Mouse (Mus musculus) intestine, embryonic 15.5 days (tissue): ENCODE results near the gene Usf1. TPM values are rescaled to one million over a fixed set of nuclear protein-coding genes. Genes with fewer than 3 reads are reported as not detected.

ENCODE experiments used
- ATAC-seq: fragments of 200-750 bp; cut with Nextera tagmentation; 2 replicates; pipeline ENCODE4 v1.8.0; 2017; ENCODE audit warnings: moderate TSS enrichment, moderate library complexity
- H3K27ac ChIP-seq: fragments of 300-500 bp; sonication (generic); 2 replicates; pipeline ENCODE4 v1.5.1; 2015; ENCODE audit warnings: mild to moderate bottlenecking, inconsistent platforms
- H3K27me3 ChIP-seq: fragments of 300-500 bp; sonication (generic); replicated peaks from 2 replicates; pipeline ENCODE4 v1.6.1; 2015; ENCODE audit warnings: inconsistent platforms
- H3K36me3 ChIP-seq: fragments of 300-500 bp; sonication (generic); 2 replicates; pipeline ENCODE4 v1.6.1; 2015; ENCODE audit warnings: inconsistent platforms
- H3K4me1 ChIP-seq: fragments of 300-500 bp; sonication (generic); replicated peaks from 2 replicates; pipeline ENCODE4 v1.6.1; 2015; ENCODE audit warnings: inconsistent platforms
- H3K4me2 ChIP-seq: fragments of 300-500 bp; sonication (generic); replicated peaks from 2 replicates; pipeline ENCODE4 v1.6.1; 2015; ENCODE audit warnings: mild to moderate bottlenecking, inconsistent platforms
- H3K4me3 ChIP-seq: fragments of 300-500 bp; sonication (generic); replicated peaks from 2 replicates; pipeline ENCODE4 v1.5.1; 2015; ENCODE audit warnings: inconsistent platforms
- H3K9ac ChIP-seq: fragments of 300-500 bp; sonication (generic); 2 replicates; pipeline ENCODE4 v1.6.1; 2015; ENCODE audit warnings: inconsistent platforms
- H3K9me3 ChIP-seq: fragments of 300-500 bp; sonication (generic); 2 replicates; pipeline ENCODE4 v1.6.1; 2016; ENCODE audit warnings: inconsistent platforms
- WGBS: fragments of 180-500 bp; shearing (Covaris S2); methylation state at CpG from one replicate; pipeline ENCODE4 v1.1.7; 2015; 5-methylcytosine and 5-hydroxymethylcytosine counted together
- polyA plus RNA-seq: library from polyadenylated mRNA; unstranded; fragments of >200 nt; fragmentation: Nextera tagmentation; extraction: Ambion mirVana; gene quantifications from 2 replicates; pipeline ENCODE4 v1.2.1, GENCODE M21; 2015

The Usf1 gene
- 62.1 and 62.5 TPM in 2 replicates for polyA plus RNA-seq

- Histone ChIP-seq H3K27me3 (0 out of 2 replicates have a peak, but pooled peaks cover 4% of the 10 kb centered on the region), H3K9ac (peak within 1 kb of the TSS; percentile 93), H3K4me2 (peak within 1 kb of the TSS; percentile 53), H3K9me3 (no peaks in the 10 kb centered on the region), H3K4me3 (peak within 1 kb of the TSS; percentile 98), H3K36me3 (0 out of 2 replicates have a peak, but pooled peaks cover 9% of the 10 kb centered on the region), H3K4me1 (0 out of 2 replicates have a peak, but pooled peaks cover 12% of the 10 kb centered on the region), H3K27ac (peak within 1 kb of the TSS; percentile 91)
- peak; percentile 97 for ATAC-seq
- WGBS = under 1% methylated on average over 36 of the region's 36 CpGs
These were observed at the start of gene Usf1 for GRCm38 (mm10) chr1:171410947-171411484. Usf1 (plus strand) TSS chr1:171411313.

GRCm38 (mm10) chr1:171365934-171366333 is 45.2 kb upstream of the Usf1 start:
- Histone ChIP-seq H3K27me3 (no peaks in the 10 kb centered on the region; the same call in 1 of the 2 replicates), H3K9me3 (no peaks in the 10 kb centered on the region), H3K4me2 (no peak overlapping the region), H3K9ac (no peak overlapping the region), H3K27ac (no peak overlapping the region), H3K4me1 (peaks cover 9% of the 10 kb centered on the region), H3K4me3 (no peak overlapping the region), H3K36me3 (no peaks in the 10 kb centered on the region)
- WGBS = 58% methylated on average over 7 of the region's 7 CpGs
- ATAC-seq = no peak

DNA sequence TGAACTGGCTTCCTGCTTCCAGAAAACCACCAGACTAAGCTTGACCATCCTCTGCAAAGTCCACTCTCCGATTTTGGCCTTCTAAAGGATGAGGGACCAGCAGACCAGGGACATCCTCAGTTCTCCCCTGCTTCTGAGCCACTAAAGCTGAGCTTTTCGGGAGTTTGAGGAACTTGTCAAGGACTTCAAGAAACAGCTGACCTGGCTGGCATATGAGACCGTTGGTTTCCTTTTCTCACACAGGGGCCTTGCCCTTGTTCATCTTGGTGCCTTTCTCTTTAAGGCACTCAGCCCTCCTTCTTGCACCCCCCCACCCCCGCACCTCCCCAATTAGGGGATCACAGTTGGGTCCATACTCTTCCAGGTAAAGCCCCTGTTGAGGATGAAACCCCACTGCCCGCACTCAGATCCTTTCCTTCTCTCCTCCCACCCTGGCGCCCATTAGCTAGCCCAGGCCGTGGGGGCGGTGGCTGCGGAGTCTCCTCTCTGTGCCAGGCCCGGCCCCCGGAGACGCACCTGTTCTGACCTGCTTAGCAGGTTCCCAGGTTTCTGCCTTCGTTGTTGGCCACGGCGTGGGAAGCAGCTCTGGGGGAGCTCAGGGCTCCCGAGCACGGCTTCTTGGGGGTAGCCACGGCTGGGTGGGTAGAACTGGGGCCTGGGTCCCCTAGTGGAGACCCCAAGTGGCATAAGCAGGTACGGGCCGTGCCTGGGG is 41.1 kb upstream of the Usf1 start, which contains the start of gene Nectin4:
Gene Nectin4, plus strand, starts transcription at position 255 of the 712 bp plus-strand sequence.
- Histone ChIP-seq H3K27me3 (no peaks in the 10 kb centered on the region; the same call in 1 of the 2 replicates), H3K4me2 (peak within 1 kb of the TSS; percentile 52), H3K9ac (no peak within 1 kb of the TSS; the same call in 1 of the 2 replicates), H3K36me3 (no peaks in the 10 kb centered on the region), H3K4me3 (peak within 1 kb of the TSS; percentile 22), H3K4me1 (0 out of 2 replicates have a peak, but pooled peaks cover 12% of the 10 kb centered on the region), H3K27ac (no peak within 1 kb of the TSS), H3K9me3 (no peaks in the 10 kb centered on the region)
- 35% methylated on average over 20 of the region's 20 CpGs for WGBS
- ATAC-seq = peak; percentile 84

GRCm38 (mm10) chr1:171372880-171373279 is 38.2 kb upstream of the Usf1 start:
- Histone ChIP-seq H3K4me3 (no peak overlapping the region), H3K9ac (no peak overlapping the region), H3K9me3 (no peaks in the 10 kb centered on the region), H3K4me1 (peaks cover 22% of the 10 kb centered on the region), H3K27ac (no peak overlapping the region), H3K36me3 (no peaks in the 10 kb centered on the region), H3K4me2 (peak overlapping the region; percentile 17; the same call in 1 of the 2 replicates), H3K27me3 (no peaks in the 10 kb centered on the region; the same call in 1 of the 2 replicates)
- ATAC-seq = no peak
- WGBS = 60% methylated on average over 3 of the region's 3 CpGs

GRCm38 (mm10) chr1:171373946-171374345 is 37.2 kb upstream of the Usf1 start:
- H3K4me3 ChIP-seq = no peak overlapping the region
- peaks cover 22% of the 10 kb centered on the region for H3K4me1 ChIP-seq
- H3K9ac ChIP-seq = no peak overlapping the region
- H3K9me3 ChIP-seq = no peaks in the 10 kb centered on the region
- 10% methylated on average over 4 of the region's 4 CpGs for WGBS
- H3K27me3 ChIP-seq = no peaks in the 10 kb centered on the region; the same call in 1 of the 2 replicates
- no peak for ATAC-seq
- no peaks in the 10 kb centered on the region for H3K36me3 ChIP-seq
- H3K4me2 ChIP-seq = peak overlapping the region; percentile 9; the same call in 1 of the 2 replicates
- H3K27ac ChIP-seq = no peak overlapping the region

DNA sequence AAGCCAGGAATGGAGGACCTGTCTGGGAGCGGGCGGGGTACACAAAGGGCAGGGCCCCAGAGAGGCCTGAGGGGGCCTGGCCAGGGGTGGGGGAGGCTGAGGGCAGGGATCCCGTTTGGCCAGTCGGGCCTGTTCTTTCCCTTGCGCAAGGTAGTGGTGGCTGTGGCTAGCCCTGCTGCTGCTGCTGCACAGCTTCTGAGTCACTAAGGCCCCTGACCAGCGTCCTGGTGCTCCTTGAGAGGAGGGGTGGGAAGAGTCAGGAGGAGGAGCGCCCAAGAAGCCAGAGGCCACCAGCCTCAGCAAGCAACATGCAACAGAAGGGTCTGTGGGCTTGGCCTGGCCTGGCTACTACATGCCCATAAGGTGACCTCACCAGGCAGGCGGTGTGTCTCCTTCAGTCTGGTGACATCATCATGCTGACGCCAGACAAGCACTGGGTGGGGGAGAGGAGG is 35.4 kb upstream of the Usf1 start:
- ATAC-seq = peak; percentile 87

GRCm38 (mm10) chr1:171378298-171378697 is 32.8 kb upstream of the Usf1 start:
- WGBS = 79% methylated on average over 6 of the region's 6 CpGs
- no peaks in the 10 kb centered on the region for H3K9me3 ChIP-seq
- no peak overlapping the region for H3K4me3 ChIP-seq
- no peak overlapping the region for H3K9ac ChIP-seq
- H3K27ac ChIP-seq = no peak overlapping the region
- H3K4me1 ChIP-seq = peaks cover 24% of the 10 kb centered on the region
- 0 out of 2 replicates have a peak, but pooled peaks cover 3% of the 10 kb centered on the region for H3K27me3 ChIP-seq
- no peak for ATAC-seq
- no peak overlapping the region for H3K4me2 ChIP-seq
- H3K36me3 ChIP-seq = no peaks in the 10 kb centered on the region

More for the DNA sequence above, 35.4 kb upstream of the Usf1 start:
- H3K4me3 ChIP-seq = no peak overlapping the region
- peak overlapping the region; percentile 30 for H3K4me2 ChIP-seq
- H3K27me3 ChIP-seq = 0 out of 2 replicates have a peak, but pooled peaks cover 3% of the 10 kb centered on the region
- H3K9ac ChIP-seq = no peak overlapping the region
- WGBS = 32% methylated on average over 9 of the region's 9 CpGs
- no peaks in the 10 kb centered on the region for H3K36me3 ChIP-seq
- peaks cover 28% of the 10 kb centered on the region for H3K4me1 ChIP-seq
- no peaks in the 10 kb centered on the region for H3K9me3 ChIP-seq
- no peak overlapping the region for H3K27ac ChIP-seq

- Histone ChIP-seq H3K9me3 (no peaks in the 10 kb centered on the region), H3K4me3 (peak overlapping the region; percentile 23), H3K9ac (no peak overlapping the region; the same call in 1 of the 2 replicates), H3K36me3 (no peaks in the 10 kb centered on the region), H3K27ac (no peak overlapping the region), H3K4me1 (peaks cover 22% of the 10 kb centered on the region), H3K27me3 (0 out of 2 replicates have a peak, but pooled peaks cover 3% of the 10 kb centered on the region), H3K4me2 (peak overlapping the region; percentile 61)
- 7% methylated on average over 31 of the region's 31 CpGs for WGBS
- ATAC-seq = peak; percentile 39
These were observed 31.0 kb upstream of the Usf1 start for GRCm38 (mm10) chr1:171379935-171380599.

DNA sequence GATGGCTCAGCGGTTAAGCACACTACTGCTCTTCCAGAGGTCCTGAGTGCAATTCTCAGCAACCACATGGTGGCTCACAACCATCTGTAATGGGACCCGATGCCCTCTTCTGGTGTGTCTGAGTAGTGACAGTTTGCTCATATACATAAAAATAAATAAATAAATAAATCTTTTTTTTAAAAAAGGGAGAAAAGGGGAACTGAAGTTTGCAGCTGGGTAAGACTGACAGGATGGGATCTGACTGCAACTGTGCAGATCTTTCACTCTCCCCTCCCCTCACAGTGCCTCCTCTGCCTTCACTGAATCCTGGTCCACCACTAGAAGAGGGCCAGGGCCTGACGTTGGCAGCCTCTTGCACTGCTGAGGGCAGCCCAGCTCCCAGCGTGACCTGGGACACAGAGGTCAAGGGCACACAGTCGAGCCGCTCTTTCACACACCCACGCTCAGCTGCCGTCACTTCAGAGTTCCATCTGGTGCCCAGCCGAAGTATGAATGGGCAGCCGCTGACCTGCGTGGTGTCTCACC is 29.0 kb upstream of the Usf1 start:
- 86% methylated on average over 11 of the region's 11 CpGs for WGBS
- Histone ChIP-seq H3K27ac (no peak overlapping the region), H3K27me3 (0 out of 2 replicates have a peak, but pooled peaks cover 3% of the 10 kb centered on the region), H3K4me1 (peaks cover 12% of the 10 kb centered on the region; the same call in 1 of the 2 replicates), H3K9me3 (no peaks in the 10 kb centered on the region), H3K36me3 (no peaks in the 10 kb centered on the region), H3K4me2 (no peak overlapping the region), H3K4me3 (no peak overlapping the region), H3K9ac (no peak overlapping the region)
- no peak for ATAC-seq

DNA sequence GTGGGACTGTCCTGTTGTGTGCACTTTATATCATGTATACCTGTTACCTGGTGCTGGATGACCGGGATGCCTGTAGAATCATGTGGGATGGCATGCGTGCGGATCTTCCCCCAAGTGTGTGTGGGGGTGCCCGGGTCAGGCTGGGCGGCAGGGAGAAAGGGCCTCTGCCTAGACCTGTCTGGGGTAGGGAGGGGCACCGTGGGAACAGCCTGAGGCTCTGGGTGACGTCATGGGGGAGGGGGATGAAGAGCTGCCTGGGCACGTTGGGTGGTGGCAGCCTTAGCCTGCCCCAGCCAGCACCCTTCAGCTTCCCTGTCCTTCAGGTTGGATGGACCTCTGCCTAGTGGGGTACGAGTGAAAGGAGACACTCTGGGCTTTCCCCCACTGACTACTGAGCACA is 26.8 kb upstream of the Usf1 start:
- 0 out of 2 replicates have a peak, but pooled peaks cover 3% of the 10 kb centered on the region for H3K27me3 ChIP-seq
- H3K27ac ChIP-seq = no peak overlapping the region
- H3K9me3 ChIP-seq = no peaks in the 10 kb centered on the region
- H3K9ac ChIP-seq = no peak overlapping the region
- WGBS = 65% methylated on average over 9 of the region's 9 CpGs
- peaks cover 10% of the 10 kb centered on the region; the same call in 1 of the 2 replicates for H3K4me1 ChIP-seq
- ATAC-seq = no peak
- H3K4me2 ChIP-seq = no peak overlapping the region
- H3K4me3 ChIP-seq = no peak overlapping the region
- no peaks in the 10 kb centered on the region for H3K36me3 ChIP-seq

GRCm38 (mm10) chr1:171385171-171385570 is 25.9 kb upstream of the Usf1 start:
- H3K27me3 ChIP-seq = 0 out of 2 replicates have a peak, but pooled peaks cover 1% of the 10 kb centered on the region

More at GRCm38 (mm10) chr1:171385171-171385570, 25.9 kb upstream of the Usf1 start:
- Histone ChIP-seq H3K4me3 (no peak overlapping the region), H3K9ac (no peak overlapping the region), H3K27ac (no peak overlapping the region), H3K36me3 (no peaks in the 10 kb centered on the region), H3K4me2 (no peak overlapping the region), H3K9me3 (no peaks in the 10 kb centered on the region), H3K4me1 (peaks cover 3% of the 10 kb centered on the region; the same call in 1 of the 2 replicates)
- 52% methylated on average over 9 of the region's 9 CpGs for WGBS
- no peak for ATAC-seq
